Comparison of ENCODE assay signal across 9 mouse cellular contexts in genomic region chr3:88454762-88455587, GRCm38 (mm10). TPM values are rescaled to one million over a fixed set of nuclear protein-coding genes. Genes with fewer than 3 reads are reported as not detected.
DNase-seq lines count a peak whose midpoint lies in the region; ATAC-seq and TF ChIP-seq lines count a peak whose summit lies in the region.
"Had no signal": no experiment of that assay in that cellular context is flagged by ENCODE, and none has a peak within 500 bp of the region (broad histone marks: within the 10 kb centered on the region; RNA-seq: fewer than 3 reads in every experiment).

No protein-coding gene starts in this region.

- ATAC-seq in hindbrain, embryonic 13.5 days (ENCODE audit: low FRiP score), result no peak
- ATAC-seq in hindbrain, postnatal 0 days, result no peak
- ATAC-seq in heart, embryonic 16.5 days (replicated peaks; ENCODE audit: extremely low read depth, insufficient read depth, low FRiP score), result peak; percentile 33; the same call in 1 of the 2 replicates
- ATAC-seq in liver, embryonic 14.5 days (ENCODE audit: insufficient read depth), result 0 out of 2 replicates have a peak, but pooled peaks have one; percentile 26
- ATAC-seq: forebrain, embryonic 14.5 days had no signal

- no peaks in the 10 kb centered on the region for H3K9me3 ChIP-seq in hindbrain, embryonic 13.5 days
- no peaks in the 10 kb centered on the region for H3K9me3 ChIP-seq in hindbrain, postnatal 0 days (ENCODE audit: low read length)
- no peaks in the 10 kb centered on the region for H3K9me3 ChIP-seq in ES-E14 (ENCODE audit: control insufficient read depth, insufficient read depth, low read depth, low read length)
- no peaks in the 10 kb centered on the region for H3K9me3 ChIP-seq in heart, embryonic 16.5 days (replicated peaks; ENCODE audit: control insufficient read depth, low read length)
- no peaks in the 10 kb centered on the region for H3K9me3 ChIP-seq in liver, embryonic 14.5 days (ENCODE audit: control insufficient read depth, low read length)

- H3K27ac ChIP-seq in hindbrain, embryonic 13.5 days, result no peak overlapping the region
- H3K27ac ChIP-seq in hindbrain, postnatal 0 days, result no peak overlapping the region
- H3K27ac ChIP-seq in ES-E14 (ENCODE audit: insufficient read depth, low read depth, low read length, poor library complexity, severe bottlenecking), result no peak overlapping the region
- 0 out of 2 replicates have a peak overlapping the region, but pooled peaks have one; percentile 7 for H3K27ac ChIP-seq in heart, embryonic 16.5 days (ENCODE audit: low read length)
- H3K27ac ChIP-seq in liver, embryonic 14.5 days, result no peak overlapping the region

- H3K4me1 ChIP-seq in hindbrain, embryonic 13.5 days (replicated peaks), result peaks cover 40% of the 10 kb centered on the region
- H3K4me1 ChIP-seq in hindbrain, postnatal 0 days (ENCODE audit: insufficient read depth, low read length), result peaks cover 13% of the 10 kb centered on the region
- peaks cover 0 to 9% of the 10 kb centered on the region in 2 experiments; a peak in 1 of 4 replicates for H3K4me1 ChIP-seq in ES-E14 (ENCODE audit: control insufficient read depth in 2 of 2, insufficient read depth in 2 of 2, low read length in 2 of 2, poor library complexity in 1 of 2)
- H3K4me1 ChIP-seq in heart, embryonic 16.5 days (ENCODE audit: control insufficient read depth, insufficient read depth, low read length), result no peaks in the 10 kb centered on the region
- peaks cover 0 to 5% of the 10 kb centered on the region in 2 experiments; a peak in 1 of 4 replicates for H3K4me1 ChIP-seq in liver, embryonic 14.5 days (replicated peaks; ENCODE audit: control insufficient read depth in 2 of 2, insufficient read depth in 2 of 2, low read length in 1 of 2)

- no peak overlapping the region for H3K4me2 ChIP-seq in hindbrain, embryonic 13.5 days
- H3K4me2 ChIP-seq in hindbrain, postnatal 0 days (ENCODE audit: low read depth, low read length), result no peak overlapping the region
- no peak overlapping the region for H3K4me2 ChIP-seq in heart, embryonic 16.5 days (ENCODE audit: low read depth, low read length)
- peak overlapping the region; percentile 44 for H3K4me2 ChIP-seq in liver, embryonic 14.5 days (ENCODE audit: low read depth)

- 62% methylated on average over 9 of the region's 9 CpGs for WGBS in hindbrain, embryonic 13.5 days
- 68% methylated on average over 9 of the region's 9 CpGs for WGBS in hindbrain, postnatal 0 days
- whole genome bisulfite sequencing in heart, embryonic 16.5 days, result 44% methylated on average over 9 of the region's 9 CpGs
- WGBS in liver, embryonic 14.5 days (ENCODE audit: insufficient replicate concordance), result 29% methylated on average over 9 of the region's 9 CpGs

- DNase-seq in hindbrain, postnatal 0 days (ENCODE audit: low spot score), result no peak
- no peak for DNase-seq in ES-E14 (ENCODE audit: low read depth, low spot score)
- DNase-seq in liver, embryonic 14.5 days (ENCODE audit: low read depth in 3 of 3, low spot score in 3 of 3), result no peak
- no peak for DNase-seq in embryo, embryonic 10.5 days (ENCODE audit: low spot score)
- DNase-seq in spleen, postnatal 14 days (ENCODE audit: low spot score in 2 of 2), result no peak
- no peak for DNase-seq in cerebellum, adult 8-10 months

- no peak for TF ChIP-seq EP300 in liver, embryonic 14.5 days (IDR thresholded peaks at IDR 0.05; ENCODE audit: low read depth)

- H3K9ac ChIP-seq in hindbrain, embryonic 13.5 days, result peak overlapping the region; percentile 58
- H3K9ac ChIP-seq in hindbrain, postnatal 0 days (replicated peaks; ENCODE audit: low read length), result no peak overlapping the region
- H3K9ac ChIP-seq in ES-E14 (ENCODE audit: insufficient read depth, low read depth, low read length, poor library complexity, severe bottlenecking), result peak overlapping the region; percentile 65
- H3K9ac ChIP-seq in heart, embryonic 16.5 days (ENCODE audit: low read length), result no peak overlapping the region
- no peak overlapping the region; the same call in 1 of the 2 replicates for H3K9ac ChIP-seq in liver, embryonic 14.5 days (replicated peaks)

- H3K27me3 ChIP-seq in hindbrain, embryonic 13.5 days, result peaks cover 20% of the 10 kb centered on the region
- no peaks in the 10 kb centered on the region for H3K27me3 ChIP-seq in hindbrain, postnatal 0 days (ENCODE audit: insufficient read depth, low read length)
- H3K27me3 ChIP-seq in heart, embryonic 16.5 days (ENCODE audit: control insufficient read depth, insufficient read depth, low read length), result peaks cover 20% of the 10 kb centered on the region
- peaks cover 11% of the 10 kb centered on the region for H3K27me3 ChIP-seq in liver, embryonic 14.5 days (ENCODE audit: control insufficient read depth, insufficient read depth, low read length)

- H3K4me3 ChIP-seq in hindbrain, embryonic 13.5 days, result no peak overlapping the region
- no peak overlapping the region for H3K4me3 ChIP-seq in hindbrain, postnatal 0 days (ENCODE audit: low read length)
- H3K4me3 ChIP-seq in ES-E14 (ENCODE audit: insufficient read depth in 1 of 2, low read depth in 1 of 2, low read length in 2 of 2, poor library complexity in 1 of 2, severe bottlenecking in 1 of 2), result peak overlapping the region; percentile 56 to 61
- no peak overlapping the region for H3K4me3 ChIP-seq in heart, embryonic 16.5 days (ENCODE audit: low read length)
- H3K4me3 ChIP-seq in liver, embryonic 14.5 days (ENCODE audit: insufficient read depth in 1 of 2, low read depth in 2 of 2, low read length in 2 of 2), result peak overlapping the region in 1 of 2 experiments; percentile 33; a peak in 2 of 4 replicates

- in situ Hi-C loops in ES-E14 (cut with MboI; ENCODE audit: low sequenced_read_pairs in 2 of 2, unreplicated experiment in 2 of 2), result no loop called here

- TF ChIP-seq CTCF in hindbrain, postnatal 0 days (IDR thresholded peaks at IDR 0.05; ENCODE audit: low read depth), result no peak
- TF ChIP-seq CTCF in liver, embryonic 14.5 days (IDR thresholded peaks at IDR 0.05; ENCODE audit: low read depth), result no peak

- H3K36me3 ChIP-seq in hindbrain, embryonic 13.5 days, result peaks cover 47% of the 10 kb centered on the region
- peaks cover 10% of the 10 kb centered on the region; the same call in 1 of the 2 replicates for H3K36me3 ChIP-seq in hindbrain, postnatal 0 days (ENCODE audit: insufficient read depth, low read length)
- no peaks in the 10 kb centered on the region for H3K36me3 ChIP-seq in ES-E14 (ENCODE audit: control insufficient read depth, insufficient read depth, low read length, poor library complexity, severe bottlenecking)
- H3K36me3 ChIP-seq in heart, embryonic 16.5 days (ENCODE audit: control insufficient read depth, insufficient read depth), result no peaks in the 10 kb centered on the region
- no peaks in the 10 kb centered on the region for H3K36me3 ChIP-seq in liver, embryonic 14.5 days (replicated peaks; ENCODE audit: control insufficient read depth, insufficient read depth, low read depth)

TF ChIP-seq in ES-E14, 5 proteins besides CTCF, POLR2A, EP300 and RAD21:
- TF ChIP-seq ZNF384 (IDR thresholded peaks at IDR 0.05; ENCODE audit: low read depth, low read length), result no peak
- TF ChIP-seq ZC3H11A (IDR thresholded peaks at IDR 0.05; ENCODE audit: borderline replicate concordance, low read depth, low read length), result no peak
- TF ChIP-seq HCFC1 (IDR thresholded peaks at IDR 0.05; ENCODE audit: borderline replicate concordance, insufficient read depth, low read length), result no peak
- TF ChIP-seq MAFK (IDR thresholded peaks at IDR 0.05; ENCODE audit: insufficient read depth, low read depth, low read length), result no peak
- no peak for TF ChIP-seq CHD2 (IDR thresholded peaks at IDR 0.05; ENCODE audit: low read depth, low read length)

RNA-seq across cellular contexts. Expression of gene Sema4a, which starts 6.0 kb away (rescaled TPM):
- 25.5 and 27.4 TPM in 2 replicates for polyA plus RNA-seq in hindbrain, embryonic 13.5 days (2015; fragmentation: Nextera tagmentation; extraction: Ambion mirVana)
- 39.4 and 45.2 TPM in 2 replicates for total RNA-seq in hindbrain, postnatal 0 days (2014; rRNA removed)
- 25.4 and 26.5 TPM in 2 replicates for polyA plus RNA-seq in hindbrain, postnatal 0 days (2015; fragmentation: Nextera tagmentation; extraction: Ambion mirVana)
- total RNA-seq in ES-E14 (2012; rRNA removed), result 8.8 and 10.1 TPM in 2 replicates
- 3.0 and 3.7 TPM in 2 replicates for polyA plus RNA-seq in heart, embryonic 16.5 days (2015; fragmentation: Nextera tagmentation; extraction: Ambion mirVana)
- polyA plus RNA-seq in liver, embryonic 14.5 days (2012; rRNA removed), result 12.7 and 17.8 TPM in 2 replicates
- 9.1 and 10.5 TPM in 2 replicates for polyA plus RNA-seq in liver, embryonic 14.5 days (2014; fragmentation: Nextera tagmentation; extraction: Ambion mirVana)

RNA-seq across cellular contexts. Expression of gene Slc25a44, which starts 30.0 kb away (rescaled TPM):
- 32.5 and 32.8 TPM in 2 replicates for polyA plus RNA-seq in hindbrain, embryonic 13.5 days (2015; fragmentation: Nextera tagmentation; extraction: Ambion mirVana)
- total RNA-seq in hindbrain, postnatal 0 days (2014; rRNA removed), result 68.3 and 68.6 TPM in 2 replicates
- 31.9 and 34.1 TPM in 2 replicates for polyA plus RNA-seq in hindbrain, postnatal 0 days (2015; fragmentation: Nextera tagmentation; extraction: Ambion mirVana)
- total RNA-seq in ES-E14 (2012; rRNA removed), result 13.6 and 17.1 TPM in 2 replicates
- polyA plus RNA-seq in heart, embryonic 16.5 days (2015; fragmentation: Nextera tagmentation; extraction: Ambion mirVana), result 13.3 and 13.7 TPM in 2 replicates
- 8.8 and 9.2 TPM in 2 replicates for polyA plus RNA-seq in liver, embryonic 14.5 days (2012; rRNA removed)
- 9.9 and 11.7 TPM in 2 replicates for polyA plus RNA-seq in liver, embryonic 14.5 days (2014; fragmentation: Nextera tagmentation; extraction: Ambion mirVana)

RNA-seq across cellular contexts. Expression of gene Pmf1, which starts 44.8 kb away (rescaled TPM):
- polyA plus RNA-seq in hindbrain, embryonic 13.5 days (2015; fragmentation: Nextera tagmentation; extraction: Ambion mirVana), result 36.9 and 37.8 TPM in 2 replicates
- 39.4 and 60.4 TPM in 2 replicates for total RNA-seq in hindbrain, postnatal 0 days (2014; rRNA removed)
- polyA plus RNA-seq in hindbrain, postnatal 0 days (2015; fragmentation: Nextera tagmentation; extraction: Ambion mirVana), result 47.2 and 48.4 TPM in 2 replicates
- total RNA-seq in ES-E14 (2012; rRNA removed), result 89.5 and 97.0 TPM in 2 replicates
- polyA plus RNA-seq in heart, embryonic 16.5 days (2015; fragmentation: Nextera tagmentation; extraction: Ambion mirVana), result 98.2 and 98.4 TPM in 2 replicates
- 59.1 and 60.6 TPM in 2 replicates for polyA plus RNA-seq in liver, embryonic 14.5 days (2012; rRNA removed)
- 73.8 and 81.2 TPM in 2 replicates for polyA plus RNA-seq in liver, embryonic 14.5 days (2014; fragmentation: Nextera tagmentation; extraction: Ambion mirVana)

RNA-seq across cellular contexts. Expression of gene Lmna, which starts 54.8 kb away (rescaled TPM):
- 31.9 and 35.0 TPM in 2 replicates for polyA plus RNA-seq in hindbrain, embryonic 13.5 days (2015; fragmentation: Nextera tagmentation; extraction: Ambion mirVana)
- total RNA-seq in hindbrain, postnatal 0 days (2014; rRNA removed), result 59.7 and 60.8 TPM in 2 replicates
- 59.1 and 61.1 TPM in 2 replicates for polyA plus RNA-seq in hindbrain, postnatal 0 days (2015; fragmentation: Nextera tagmentation; extraction: Ambion mirVana)
- 80.1 and 121 TPM in 2 replicates for total RNA-seq in ES-E14 (2012; rRNA removed)
- polyA plus RNA-seq in heart, embryonic 16.5 days (2015; fragmentation: Nextera tagmentation; extraction: Ambion mirVana), result 127 and 129 TPM in 2 replicates
- 45.2 and 58.7 TPM in 2 replicates for polyA plus RNA-seq in liver, embryonic 14.5 days (2012; rRNA removed)
- 115 and 132 TPM in 2 replicates for polyA plus RNA-seq in liver, embryonic 14.5 days (2014; fragmentation: Nextera tagmentation; extraction: Ambion mirVana)

Comparison
In these comparisons a context has a peak if more than half of its experiments do, and no peak if none do; other contexts are left out.
1. H3K9ac ChIP-seq: peak in hindbrain, embryonic 13.5 days (single experiment) and ES-E14 (single experiment); none in hindbrain, postnatal 0 days (single experiment), heart, embryonic 16.5 days (single experiment) and liver, embryonic 14.5 days (single experiment).
2. ATAC-seq: peak in heart, embryonic 16.5 days (single experiment) and liver, embryonic 14.5 days (single experiment); none in hindbrain, embryonic 13.5 days (single experiment) and hindbrain, postnatal 0 days (single experiment).
3. H3K4me3 ChIP-seq: peak in ES-E14 (2 of 2); none in hindbrain, embryonic 13.5 days (single experiment), hindbrain, postnatal 0 days (single experiment) and heart, embryonic 16.5 days (single experiment).